Mouse (Mus musculus) heart, postnatal 14 days (tissue): ENCODE data around the gene Cops4. TPM values are rescaled to one million over a fixed set of nuclear protein-coding genes. Genes with fewer than 3 reads are reported as not detected.

ENCODE experiments used
- DNase-seq, 2 experiments: peaks; one replicate each; pipeline ENCODE4 v3.0.0; 2021 to 2022
- intact Hi-C: fragments of 180-260 bp; cut with DNase I; formaldehyde crosslinking; loops from one replicate; pipeline ENCODE4 v1.15.1; 2025
- microRNA-seq, 2 experiments: library from miRNA; unstranded; fragments of <30 nt; microRNA quantifications; one replicate each; pipeline ENCODE4 v1.2.0; 2021 to 2022
- total RNA-seq, 2 experiments: library from RNA; stranded (reverse); gene quantifications; 2 replicates each; pipeline ENCODE4 v1.2.3; 2021

The Cops4 gene
- total RNA-seq, 2 experiments from 2014 or later: 73.4 to 77.0 TPM

DNA sequence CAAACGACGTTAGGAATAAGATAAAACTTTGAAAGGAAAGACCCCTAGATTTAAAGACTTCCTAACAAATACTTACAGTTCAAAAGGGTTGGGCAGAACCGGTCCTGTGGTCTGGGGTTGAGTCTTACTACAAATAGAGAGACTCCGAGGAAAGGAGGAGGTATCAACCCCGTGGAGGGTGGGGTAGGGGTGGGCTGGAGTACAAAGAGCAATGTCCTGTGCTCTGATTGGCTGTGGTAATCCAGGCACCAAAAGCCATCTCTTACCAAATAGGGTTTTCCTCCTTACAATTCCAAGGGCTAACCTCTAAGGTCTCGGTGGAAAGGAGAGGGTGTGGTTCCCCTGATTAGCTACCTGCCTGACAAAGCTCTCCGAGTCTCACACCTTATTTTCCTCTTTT, 54.0 kb downstream of the Cops4 start, which contains the start of gene Plac8:
TSS of gene Plac8 (minus strand) at position 177 of the 400 bp plus-strand sequence.
- no peak for DNase-seq
- intact Hi-C loops: no loop called here

DNA sequence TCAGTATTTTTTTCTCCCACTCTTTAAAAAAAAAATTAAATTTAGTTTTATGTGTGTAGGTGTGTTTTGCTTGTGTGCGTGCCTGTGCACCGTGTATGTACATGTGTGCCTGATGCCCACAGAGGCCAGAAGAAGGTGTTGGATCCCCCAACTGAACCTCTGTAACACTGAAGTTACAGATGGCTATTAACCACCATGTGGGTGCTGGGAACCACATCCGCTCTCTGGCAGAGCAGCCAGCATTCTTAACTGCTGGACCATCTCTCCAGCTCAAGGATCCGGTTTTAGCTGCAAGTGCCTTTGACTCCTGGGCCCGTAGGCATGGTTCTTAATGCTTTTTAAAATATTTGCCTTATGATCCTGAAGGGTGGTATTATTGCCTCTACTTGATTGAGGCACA, 55.1 kb downstream of the Cops4 start:
- no peak for DNase-seq
- intact Hi-C loops: no loop called here

DNA sequence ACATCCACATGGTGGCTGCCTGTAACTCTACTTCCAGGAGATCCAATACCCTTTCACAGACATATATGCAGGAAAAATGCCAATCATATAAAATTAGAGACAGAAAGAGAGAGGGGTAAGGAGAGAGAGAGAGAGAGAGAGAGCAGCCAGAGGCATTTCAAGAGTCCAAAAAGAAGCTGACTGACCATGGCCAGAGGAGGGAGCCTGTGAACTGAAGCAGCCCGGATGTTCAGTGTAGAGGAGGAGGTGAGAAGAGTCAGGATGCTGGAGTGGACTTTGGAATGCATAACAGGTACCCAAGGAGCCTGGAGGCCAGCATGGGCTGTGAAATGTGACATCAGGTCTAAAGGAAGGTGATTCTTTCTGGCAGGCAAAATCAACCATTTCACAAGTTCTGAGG, 56.7 kb downstream of the Cops4 start:
- intact Hi-C loops: no loop called here
- DNase-seq: no peak

GRCm38 (mm10) chr5:100578863-100579411, 60.8 kb downstream of the Cops4 start:
- no peak for DNase-seq
- intact Hi-C loops: no loop called here

DNA sequence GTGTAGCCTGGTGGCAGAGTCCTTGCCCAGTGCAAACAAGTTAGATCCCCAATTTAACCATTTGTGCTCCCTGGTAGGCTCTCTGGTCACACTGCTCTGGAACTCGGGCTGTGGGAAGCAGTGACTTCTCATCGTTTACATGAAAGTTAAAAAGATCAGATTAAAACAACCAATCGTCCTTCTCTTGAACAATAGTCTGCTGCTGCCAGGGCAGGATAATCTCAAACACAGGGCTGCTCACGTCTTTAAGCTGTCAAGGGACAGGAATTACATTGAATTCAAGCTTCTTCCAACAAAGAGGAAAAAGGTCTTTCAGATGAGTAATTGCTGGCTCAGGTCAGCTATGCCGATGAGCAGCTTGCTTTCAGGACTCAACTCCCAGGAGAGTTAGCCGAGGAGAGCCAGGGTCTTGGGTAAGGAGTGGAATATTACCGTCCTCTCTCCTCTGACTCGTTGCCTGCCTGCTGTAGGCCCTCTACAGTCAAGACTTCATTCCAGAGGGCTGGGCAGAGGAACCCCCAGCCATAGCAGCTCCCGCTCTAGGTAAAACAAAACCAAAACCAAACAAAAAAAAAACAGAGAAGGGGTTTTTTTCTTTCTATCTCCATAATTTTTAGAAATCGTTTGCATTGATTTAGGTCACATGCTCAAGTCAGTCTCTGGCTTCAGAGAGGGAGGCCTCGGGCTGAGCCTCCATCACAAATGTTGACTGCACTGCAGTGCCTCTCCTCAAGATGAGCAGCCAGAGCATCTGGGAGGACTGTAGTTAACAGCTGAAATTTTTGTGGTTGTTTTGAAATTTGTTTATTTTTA, 63.7 kb downstream of the Cops4 start:
- intact Hi-C loops: no loop called here
- no peak for DNase-seq

DNA sequence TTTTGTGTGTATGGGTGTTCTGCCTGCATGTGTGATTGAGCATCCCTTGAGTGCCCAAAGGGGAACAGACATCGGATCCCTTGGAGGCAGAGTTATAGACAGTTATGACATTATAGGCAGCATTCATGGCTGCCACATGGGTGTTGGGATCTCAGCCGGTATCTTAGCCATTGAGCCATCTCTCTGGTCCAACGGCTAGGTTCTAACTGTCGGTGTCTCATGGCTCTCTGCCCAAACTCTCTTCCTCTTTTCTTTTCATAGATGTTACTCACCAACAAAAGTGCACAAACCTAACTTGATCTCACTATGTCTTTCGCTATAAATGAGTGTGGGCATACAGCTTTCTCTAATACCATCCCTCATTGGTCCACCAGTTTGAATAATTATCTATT, 64.3 kb downstream of the Cops4 start:
- DNase-seq: no peak
- intact Hi-C loops: no loop called here

- intact Hi-C loops: no loop called here
- DNase-seq: no peak
Measured at GRCm38 (mm10) chr5:100583066-100583465, 65.0 kb downstream of the Cops4 start.

GRCm38 (mm10) chr5:100585206-100585644, 67.1 kb downstream of the Cops4 start:
- no peak for DNase-seq
- intact Hi-C loops: no loop called here

- no peak for DNase-seq
- intact Hi-C loops: no loop called here
Measured at GRCm38 (mm10) chr5:100585657-100586056, 67.5 kb downstream of the Cops4 start.

- no peak for DNase-seq
- intact Hi-C loops: no loop called here
Measured at GRCm38 (mm10) chr5:100587136-100587535, 69.0 kb downstream of the Cops4 start.

DNA sequence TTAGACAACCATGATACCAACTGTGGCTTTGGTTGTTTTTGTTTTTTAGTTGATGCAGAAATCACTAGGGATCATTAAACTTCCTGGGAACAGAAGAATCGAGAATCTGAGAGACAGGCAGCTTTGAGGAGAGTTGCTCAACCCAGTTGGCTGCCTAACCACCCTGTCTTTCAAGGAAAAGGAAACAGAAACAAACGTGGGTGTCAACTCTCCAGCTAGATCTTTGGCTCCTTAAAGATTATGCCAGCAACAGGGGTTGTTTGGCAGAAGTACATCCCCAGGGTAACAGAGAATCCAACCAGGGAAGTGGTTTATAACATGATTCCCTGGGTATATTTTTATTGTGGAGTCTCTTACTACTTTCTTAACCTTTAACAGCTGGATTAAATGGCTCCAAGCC, 69.5 kb downstream of the Cops4 start:
- intact Hi-C loops: no loop called here
- DNase-seq: no peak

- no peak for DNase-seq
Measured at GRCm38 (mm10) chr5:100590505-100590904, 72.4 kb downstream of the Cops4 start.

DNA sequence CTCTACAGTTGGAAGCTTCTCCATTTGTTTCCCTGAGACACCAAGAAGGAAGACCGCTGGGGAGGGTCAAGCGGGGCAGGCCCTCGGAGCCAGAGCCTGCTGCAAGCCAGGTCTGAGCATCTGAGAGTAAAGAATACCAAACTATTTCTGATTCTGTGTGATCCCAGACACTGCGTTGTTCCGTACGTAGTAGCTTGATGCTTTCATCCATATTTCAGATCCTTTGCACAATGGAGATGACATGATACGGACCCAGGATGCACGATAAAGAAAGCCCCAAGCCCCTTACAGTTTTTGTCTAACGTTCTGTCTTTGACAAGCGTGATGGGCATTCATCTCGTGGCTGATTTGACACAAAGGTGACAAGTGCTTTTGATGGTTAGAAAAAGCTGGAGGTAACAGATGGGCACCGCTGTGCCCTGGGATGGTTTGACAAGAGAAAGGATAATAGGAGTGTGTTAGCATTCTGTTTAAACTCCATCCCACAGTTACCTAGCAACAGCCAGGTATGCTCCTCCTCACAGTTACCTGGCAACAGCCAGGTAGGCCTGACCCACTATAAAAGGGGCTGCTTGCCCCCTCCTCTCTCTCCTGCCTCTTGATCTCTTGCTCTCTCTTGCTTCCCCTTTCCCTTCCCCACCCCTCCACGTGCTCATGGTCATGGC, 76.8 kb downstream of the Cops4 start:
- DNase-seq: no peak
- intact Hi-C loops: no loop called here

More at GRCm38 (mm10) chr5:100590505-100590904, 72.4 kb downstream of the Cops4 start:
- intact Hi-C loops: no loop called here

DNA sequence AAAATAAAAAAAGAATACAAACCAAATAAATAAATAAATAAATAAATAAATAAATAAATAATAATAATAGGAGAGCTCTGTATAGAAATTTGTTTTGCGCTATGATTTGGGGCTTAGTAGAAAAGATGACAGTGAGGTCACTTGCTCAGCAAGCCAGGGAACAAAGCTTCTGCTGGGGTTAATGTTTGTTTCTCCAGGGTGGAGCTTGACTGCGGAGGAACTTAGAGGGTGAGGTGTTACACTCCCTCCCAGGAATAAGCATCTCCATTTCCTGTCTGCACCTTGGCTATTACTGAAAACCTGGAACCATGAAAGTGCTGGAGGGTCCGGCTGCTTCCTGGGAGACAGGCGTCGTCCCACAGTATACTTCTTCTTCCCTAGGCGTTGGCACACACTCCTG, 77.9 kb downstream of the Cops4 start:
- DNase-seq: no peak
- intact Hi-C loops: no loop called here

Small RNA genes within 50 kb of the gene (microRNA-seq; reads per million reads assigned to microRNA genes)
- 0 reads per million in 2 experiments for gene Gm23222

Other genes with a start within 250 kb of the Cops4 start
- 100 to 1,000 TPM; 114 to 118 TPM for gene Sec31a, start 102.1 kb upstream of the Cops4 start, total RNA-seq
- gene Lin54, start 17.7 kb upstream of the Cops4 start, total RNA-seq: 10 to 100 TPM in 1 of 2 experiments, 1 to 10 TPM in 1; 8.4 to 12.8 TPM
- gene Plac8, start 53.9 kb downstream of the Cops4 start, total RNA-seq: 1 to 10 TPM; 1.5 to 2.4 TPM
- gene Coq2, start 156.8 kb downstream of the Cops4 start, total RNA-seq: 10 to 100 TPM; 68.4 to 73.1 TPM
- gene Hpse, start 201.4 kb downstream of the Cops4 start, total RNA-seq: under 1 TPM; 0.93 to 0.96 TPM